Mouse (Mus musculus) CH12.LX (cell line): ENCODE data around the gene Mettl7a2.

ENCODE experiments used
- CHD2 ChIP-seq: IDR thresholded peaks from 2 replicates; pipeline ENCODE4 v1.6.1; 2011; ENCODE audit warnings: low read length, improper control_type of control experiment
- CTCF ChIP-seq, 2 experiments: IDR thresholded peaks in 1 of 2; conservative IDR thresholded peaks in 1 of 2; 2 replicates each; pipeline ENCODE4 v1.5.1; 2011 to 2012; ENCODE audit warnings: low read depth in 2 of 2, low read length in 2 of 2, improper control_type of control experiment in 1 of 2, inconsistent platforms in 1 of 2, mild to moderate bottlenecking in 1 of 2, moderate library complexity in 1 of 2
- EP300 ChIP-seq: IDR thresholded peaks from 2 replicates; pipeline ENCODE4 v1.6.1; 2011; ENCODE audit warnings: low read length, improper control_type of control experiment
- MYC ChIP-seq: IDR thresholded peaks from 2 replicates; pipeline ENCODE4 v1.6.1; 2011; ENCODE audit warnings: low read depth, mild to moderate bottlenecking, improper control_type of control experiment, low read length
- POLR2A ChIP-seq: IDR thresholded peaks from 2 replicates; pipeline ENCODE4 v1.6.1; 2011; ENCODE audit warnings: low read depth, mild to moderate bottlenecking, improper control_type of control experiment, low read length
- SMC3 ChIP-seq: IDR thresholded peaks from 2 replicates; pipeline ENCODE4 v1.6.1; 2011; ENCODE audit warnings: low read depth, low read length, improper control_type of control experiment
- UBTF ChIP-seq: IDR thresholded peaks from 2 replicates; pipeline ENCODE4 v1.6.1; 2012; ENCODE audit warnings: low read depth, mild to moderate bottlenecking, inconsistent platforms, low read length, improper control_type of control experiment, moderate library complexity
- USF1 ChIP-seq: IDR thresholded peaks from 2 replicates; pipeline ENCODE4 v1.6.1; 2014; ENCODE audit warnings: low read depth, mild to moderate bottlenecking, inconsistent platforms, low read length, improper control_type of control experiment
- USF2 ChIP-seq: conservative IDR thresholded peaks from 2 replicates; pipeline ENCODE4 v1.6.1; 2011; ENCODE audit warnings: low read depth, low read length, improper control_type of control experiment

- no peak for TF ChIP-seq USF2
- TF ChIP-seq CTCF (conservative IDR thresholded peaks at IDR 0.05 in 1 of 2, IDR thresholded peaks at IDR 0.05 in 1 of 2; ENCODE audit: low read depth in 2 of 2, low read length in 2 of 2) = peak in 1 of 2 experiments; percentile 54; a peak in 2 of 4 replicates
- no peak for TF ChIP-seq MYC
- no peak for TF ChIP-seq USF1
- TF ChIP-seq CHD2 = no peak
- no peak for TF ChIP-seq UBTF
- TF ChIP-seq SMC3 = peak; percentile 20; the same call in 1 of the 2 replicates
- no peak for TF ChIP-seq POLR2A
- no peak for TF ChIP-seq EP300
Measured at GRCm38 (mm10) chr15:100395561-100395960, 42.6 kb downstream of the Mettl7a2 start.
